ENCODE assay signal across 8 mouse cellular contexts in the genomic region with DNA sequence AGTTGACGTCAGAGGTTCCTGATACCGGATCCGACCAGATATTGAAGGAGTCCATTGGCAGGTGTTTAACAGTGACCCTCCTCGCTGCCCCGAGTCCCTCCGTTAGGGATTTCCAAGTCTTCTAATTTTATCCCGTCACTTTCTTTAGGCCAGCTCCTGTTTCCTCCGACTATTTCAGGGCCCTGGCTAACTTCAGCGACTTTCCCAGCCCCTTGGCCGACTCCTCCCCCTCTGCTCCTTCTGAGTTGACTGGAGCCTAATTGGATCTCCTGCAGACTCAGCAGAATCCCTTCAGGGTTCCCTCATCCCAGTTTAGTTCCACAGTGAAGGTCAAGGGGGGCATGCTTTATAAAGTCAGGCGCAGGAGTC. TPM values are rescaled to one million over a fixed set of nuclear protein-coding genes. Genes with fewer than 3 reads are reported as not detected.
DNase-seq lines count a peak whose midpoint lies in the region; ATAC-seq lines count a peak whose summit lies in the region.

No protein-coding gene starts in this region.

- peak overlapping the region; percentile 76 for H3K9ac ChIP-seq in midbrain, embryonic 11.5 days (ENCODE audit: low read length)

- ATAC-seq in midbrain, embryonic 11.5 days (ENCODE audit: low FRiP score): peak; percentile 54

- H3K4me1 ChIP-seq in midbrain, embryonic 11.5 days (ENCODE audit: control insufficient read depth, insufficient read depth, low read length): peaks cover 4% of the 10 kb centered on the region; the same call in 1 of the 2 replicates

- H3K27me3 ChIP-seq in midbrain, embryonic 11.5 days (ENCODE audit: control insufficient read depth, insufficient read depth, low read length): no peaks in the 10 kb centered on the region; the same call in 1 of the 2 replicates

- H3K9me3 ChIP-seq in midbrain, embryonic 11.5 days (ENCODE audit: control insufficient read depth, low read length): no peaks in the 10 kb centered on the region

- H3K36me3 ChIP-seq in midbrain, embryonic 11.5 days (ENCODE audit: control insufficient read depth, insufficient read depth, low read length): no peaks in the 10 kb centered on the region

- DNase-seq in urinary bladder, postnatal 14 days (ENCODE audit: low spot score): peak; percentile 9
- DNase-seq in urinary bladder, postnatal 4 days (ENCODE audit: low spot score in 2 of 2): no peak
- DNase-seq in gastrocnemius, postnatal 10 days: peak; percentile 22
- peak; percentile 18 for DNase-seq in kidney, adult 9 months
- no peak for DNase-seq in midbrain, embryonic 11.5 days (ENCODE audit: low spot score, missing footprints)
- no peak for DNase-seq in cerebellum, adult 18-20 months
- no peak for DNase-seq in layer of hippocampus, adult 11-12 months (ENCODE audit: low spot score)
- no peak for DNase-seq in urinary bladder, postnatal 10 days (ENCODE audit: low spot score)

- WGBS in midbrain, embryonic 11.5 days: 1% methylated on average over 11 of the region's 11 CpGs

- peak overlapping the region; percentile 46 for H3K4me3 ChIP-seq in midbrain, embryonic 11.5 days (ENCODE audit: low read depth, low read length)

- H3K27ac ChIP-seq in midbrain, embryonic 11.5 days (ENCODE audit: low read depth, low read length): no peak overlapping the region

- peak overlapping the region; percentile 80 for H3K4me2 ChIP-seq in midbrain, embryonic 11.5 days

RNA-seq across cellular contexts. Expression of a gene that starts 1.5 kb away (rescaled TPM):
- total RNA-seq in gastrocnemius, postnatal 10 days (2021): 1 to 10 TPM; 7.7 to 9.3 TPM
- polyA plus RNA-seq in midbrain, embryonic 11.5 days (2014; fragmentation: Nextera tagmentation; extraction: Ambion mirVana): 29.1 and 31.5 TPM in 2 replicates

Comparison
In these comparisons a context has a peak if more than half of its experiments do, and no peak if none do; other contexts are left out.
1. DNase-seq: peak in urinary bladder, postnatal 14 days (single experiment), gastrocnemius, postnatal 10 days (single experiment) and kidney, adult 9 months (single experiment); none in urinary bladder, postnatal 4 days (0 of 2), midbrain, embryonic 11.5 days (single experiment), cerebellum, adult 18-20 months (0 of 2), layer of hippocampus, adult 11-12 months (single experiment) and urinary bladder, postnatal 10 days (single experiment).